Mouse (Mus musculus): ENCODE measurements around the gene Vegfb.

Vegfb gene

DNA sequence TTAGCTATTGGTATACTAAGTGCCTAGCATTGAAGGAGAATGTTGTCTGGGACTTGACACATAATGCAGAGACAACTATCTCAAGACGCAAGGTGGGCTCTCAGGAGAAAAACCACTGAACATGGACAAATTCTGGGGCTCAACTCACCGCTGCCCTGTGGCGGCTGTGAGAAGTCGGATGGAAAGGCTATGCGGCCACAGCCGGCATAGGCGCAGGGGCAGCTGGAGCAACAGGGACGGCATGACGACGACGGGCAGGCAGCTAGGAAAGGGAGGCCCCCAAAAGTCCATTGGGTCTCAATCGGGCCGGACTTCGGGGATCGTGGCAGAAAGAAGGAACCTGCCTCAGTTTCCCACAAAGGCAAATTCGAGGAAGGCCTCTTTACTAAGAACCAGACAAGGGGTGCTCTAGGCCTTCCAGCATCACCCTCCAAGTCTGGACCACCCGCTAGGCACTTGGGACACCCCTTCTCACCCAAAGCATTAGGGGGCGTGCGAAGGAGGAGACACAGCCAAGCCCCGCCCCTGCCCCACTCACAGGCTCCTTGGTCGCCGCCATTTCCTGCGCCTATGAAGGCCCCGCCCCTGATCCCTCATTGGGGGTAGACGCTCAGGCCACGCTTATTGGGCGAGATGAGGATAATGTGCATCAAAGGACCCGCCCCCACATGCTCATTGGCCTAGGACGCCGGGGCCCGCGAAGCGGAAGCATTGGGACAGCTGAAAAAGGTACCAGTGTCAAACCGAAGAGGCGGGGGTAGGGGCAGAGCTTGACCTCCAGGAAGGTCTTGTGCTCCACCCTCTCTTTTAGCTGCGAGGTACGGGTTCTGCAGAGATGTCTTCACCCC lies 4.8 kb upstream of the Vegfb start, which contains the start of gene Dnajc4:
Dnajc4 (minus strand) TSS at position 562 of the 848 bp plus-strand sequence.
- DNase-seq: peak; percentile 92 to 96

GRCm38 (mm10) chr19:6991166-6991565 lies 3.7 kb upstream of the Vegfb start:
- DNase-seq: peak in 1 of 2 experiments; percentile 18

DNA sequence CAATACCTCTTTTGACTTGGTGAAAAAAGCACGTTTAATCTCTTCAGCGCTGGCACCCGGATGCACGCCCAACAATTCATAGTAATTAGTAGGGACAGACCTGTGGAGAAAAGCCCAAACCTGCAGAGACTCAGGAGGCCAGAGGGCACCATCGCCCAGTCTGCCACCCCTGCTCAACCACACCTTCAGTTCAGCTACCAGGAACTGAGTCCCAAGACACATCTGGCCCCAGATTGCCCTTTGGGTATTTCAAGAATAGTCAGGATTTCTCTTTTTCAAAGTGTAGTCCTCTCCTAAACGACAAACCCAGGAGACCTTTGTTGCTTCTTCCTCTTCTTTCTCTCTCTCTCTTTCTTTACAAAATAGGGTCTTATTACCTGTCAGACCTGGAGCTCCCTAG lies 3.3 kb upstream of the Vegfb start:
- DNase-seq: peak in 1 of 2 experiments; percentile 17

DNA sequence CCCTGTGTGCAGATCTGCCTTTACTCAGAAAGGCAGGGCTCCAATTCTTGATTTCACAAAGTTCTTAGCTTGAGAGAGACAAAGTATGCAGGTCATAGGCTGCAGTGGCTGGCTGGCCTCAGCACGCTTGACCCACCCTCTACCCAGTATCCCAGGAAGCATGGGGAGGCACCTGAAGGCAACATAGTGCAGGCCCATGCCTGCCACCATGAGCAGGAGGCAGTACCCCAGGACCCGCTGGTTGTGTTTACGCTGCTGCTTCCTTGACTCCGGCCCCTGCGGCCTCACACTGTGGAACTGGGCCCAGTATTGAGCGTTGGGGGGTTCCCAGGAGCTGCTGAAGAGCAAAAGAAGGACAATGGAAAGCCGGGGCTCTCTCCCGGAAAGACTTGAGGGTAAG lies 1.8 kb upstream of the Vegfb start:
- peak in 1 of 2 experiments; percentile 17 for DNase-seq

- DNase-seq: no peak
These were observed 444 bp upstream of the Vegfb start for GRCm38 (mm10) chr19:6987904-6988285.

GRCm38 (mm10) chr19:6985951-6986708 lies 1.3 kb downstream of the Vegfb start:
- no peak for DNase-seq

- peak in 1 of 2 experiments; percentile 36 for DNase-seq
These were observed 2.2 kb downstream of the Vegfb start for GRCm38 (mm10) chr19:6985300-6985699.

DNA sequence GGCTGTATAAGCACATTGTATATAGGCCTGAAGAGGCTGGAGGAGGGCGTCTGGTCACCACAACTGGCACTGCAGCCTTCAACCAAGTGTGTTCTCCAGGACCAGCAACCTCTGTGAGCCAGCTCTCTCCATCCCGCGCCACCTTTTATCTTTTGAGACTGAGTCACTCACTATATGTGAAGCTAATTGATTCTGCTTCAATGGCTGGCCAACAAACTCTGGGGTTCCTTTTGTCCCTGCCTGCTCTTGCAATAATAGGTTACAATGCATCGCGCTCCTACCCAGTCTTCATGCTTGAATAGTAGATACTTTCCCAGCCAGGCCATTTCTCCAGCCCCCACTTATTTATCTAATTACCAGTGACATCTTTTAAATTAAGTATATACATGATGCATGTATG lies 3.8 kb downstream of the Vegfb start:
- DNase-seq: no peak

DNA sequence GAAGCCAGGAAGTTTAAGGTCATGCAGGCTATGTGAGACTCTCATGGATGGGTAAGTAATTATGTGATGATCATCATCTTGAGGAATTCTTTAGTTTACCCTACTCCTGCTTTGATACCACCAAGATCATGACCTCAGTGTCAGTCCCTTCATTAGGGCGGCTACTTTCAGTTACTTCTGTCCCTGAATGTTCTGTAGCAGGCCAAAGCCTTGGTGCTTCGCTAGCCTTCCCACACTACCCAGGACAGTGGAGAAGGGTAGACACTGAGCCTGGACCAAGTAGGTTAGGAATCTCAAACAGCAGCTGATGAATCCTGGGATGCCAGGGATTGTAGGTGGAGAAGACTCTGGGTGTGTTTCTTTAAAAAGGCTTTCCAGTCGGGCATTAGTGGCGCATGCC lies 6.0 kb downstream of the Vegfb start:
- no peak for DNase-seq

DNA sequence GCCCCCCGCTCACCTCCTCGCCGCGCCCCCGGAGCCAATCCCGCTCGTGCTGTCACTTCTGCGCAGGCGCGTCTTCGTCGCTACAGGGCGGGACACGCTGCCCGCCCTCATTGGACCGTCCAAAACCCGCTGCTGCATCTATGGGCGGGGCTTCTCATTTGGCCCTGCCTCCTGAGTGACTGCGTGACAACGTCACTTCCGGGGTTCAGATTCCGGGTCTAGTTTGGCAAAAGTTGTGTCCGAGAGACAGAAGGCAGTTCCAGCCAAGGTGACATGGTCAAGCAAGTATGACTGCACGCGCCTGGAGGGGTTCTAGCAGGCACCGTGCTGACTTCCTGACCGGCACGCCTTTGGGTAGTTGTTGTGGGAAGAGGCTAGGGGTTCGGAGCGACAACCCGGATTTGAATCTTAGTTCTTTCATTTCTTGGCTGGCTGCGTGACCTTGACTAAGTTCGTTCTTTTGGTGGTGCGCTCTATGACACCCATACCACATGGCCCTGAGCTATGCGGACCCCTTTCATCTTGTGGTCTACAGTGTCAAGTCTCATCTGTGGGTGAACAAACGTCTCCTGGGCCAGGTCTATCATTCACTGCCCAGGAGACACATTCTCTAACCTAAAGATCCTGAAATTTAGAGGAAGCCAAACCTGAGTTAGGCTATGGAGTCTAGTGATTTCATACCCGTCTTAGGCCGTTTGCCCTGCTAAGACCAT lies 6.9 kb downstream of the Vegfb start, which contains the start of gene Fkbp2:
Fkbp2 (minus strand) TSS at position 121 of the 713 bp plus-strand sequence.
- peak; percentile 99 for DNase-seq

DNA sequence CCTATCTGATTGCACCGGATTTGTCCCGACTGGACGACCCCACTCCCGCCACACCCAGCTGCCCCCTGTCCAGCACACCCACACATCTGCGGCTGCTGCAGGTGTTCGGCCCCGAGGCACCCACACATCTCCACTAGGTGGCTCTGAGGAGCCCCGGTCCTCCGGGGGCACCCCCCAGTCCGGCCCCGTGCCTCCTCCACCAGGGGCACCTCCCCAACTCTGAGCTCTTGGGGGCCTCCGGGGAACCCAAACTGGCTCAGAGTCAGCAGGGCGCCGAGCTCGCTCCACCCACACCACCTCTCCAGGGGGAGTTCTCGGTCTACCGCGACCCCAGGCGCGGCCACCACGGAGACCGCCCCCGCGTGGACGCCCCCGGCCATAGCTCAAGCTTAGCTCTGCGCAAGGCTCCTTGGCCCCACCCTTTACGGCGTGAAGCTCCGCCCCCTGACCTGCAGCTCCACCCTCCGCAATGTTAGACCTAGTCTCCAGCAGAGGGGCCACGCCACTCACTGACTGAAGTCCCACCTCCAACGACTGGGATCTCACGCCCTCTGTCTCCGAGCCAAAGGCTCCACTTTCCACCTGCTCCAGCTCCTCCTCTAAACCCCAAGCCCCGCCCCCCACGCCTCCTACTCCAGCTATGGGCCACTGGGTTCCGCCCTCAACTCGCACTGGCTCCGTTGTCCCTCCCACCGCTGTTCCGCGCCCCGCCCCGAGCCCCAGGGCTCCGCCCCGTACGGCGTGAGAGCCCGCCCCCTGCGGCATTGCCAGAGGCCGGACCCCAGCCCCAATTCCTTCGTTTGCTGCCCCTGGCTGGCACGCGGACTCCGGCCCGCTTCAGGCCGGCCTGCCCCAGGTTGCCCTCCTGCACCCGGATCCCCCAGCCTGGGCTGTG lies 7.7 kb downstream of the Vegfb start:
- peak; percentile 99 to 100 for DNase-seq

DNA sequence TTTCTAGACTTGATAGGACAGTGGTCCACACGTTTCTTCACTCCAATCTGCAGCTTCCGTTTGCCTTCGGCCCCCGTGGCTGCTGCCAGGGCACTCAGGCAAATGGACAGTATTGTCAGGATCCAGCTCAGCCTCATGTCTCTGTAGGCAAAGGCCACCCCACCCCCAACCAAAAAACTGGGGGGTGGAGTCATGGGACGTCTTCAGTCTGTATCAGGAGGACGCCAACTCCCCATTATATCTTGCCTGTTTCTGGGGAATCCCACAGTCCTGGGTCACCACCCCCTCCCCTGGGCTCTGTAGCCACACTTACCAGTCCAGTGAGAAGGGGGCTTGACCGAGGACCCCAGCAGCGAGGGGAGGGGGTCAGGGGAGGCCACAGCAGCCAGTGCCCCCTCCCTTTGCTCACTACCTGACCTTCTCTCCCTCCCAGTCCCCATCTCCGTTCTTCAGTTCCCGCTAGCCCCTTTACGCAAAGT lies 8.4 kb downstream of the Vegfb start:
- DNase-seq: peak; percentile 44 to 66

- no peak for DNase-seq
These were observed 8.8 kb downstream of the Vegfb start for GRCm38 (mm10) chr19:6978639-6978974.

DNA sequence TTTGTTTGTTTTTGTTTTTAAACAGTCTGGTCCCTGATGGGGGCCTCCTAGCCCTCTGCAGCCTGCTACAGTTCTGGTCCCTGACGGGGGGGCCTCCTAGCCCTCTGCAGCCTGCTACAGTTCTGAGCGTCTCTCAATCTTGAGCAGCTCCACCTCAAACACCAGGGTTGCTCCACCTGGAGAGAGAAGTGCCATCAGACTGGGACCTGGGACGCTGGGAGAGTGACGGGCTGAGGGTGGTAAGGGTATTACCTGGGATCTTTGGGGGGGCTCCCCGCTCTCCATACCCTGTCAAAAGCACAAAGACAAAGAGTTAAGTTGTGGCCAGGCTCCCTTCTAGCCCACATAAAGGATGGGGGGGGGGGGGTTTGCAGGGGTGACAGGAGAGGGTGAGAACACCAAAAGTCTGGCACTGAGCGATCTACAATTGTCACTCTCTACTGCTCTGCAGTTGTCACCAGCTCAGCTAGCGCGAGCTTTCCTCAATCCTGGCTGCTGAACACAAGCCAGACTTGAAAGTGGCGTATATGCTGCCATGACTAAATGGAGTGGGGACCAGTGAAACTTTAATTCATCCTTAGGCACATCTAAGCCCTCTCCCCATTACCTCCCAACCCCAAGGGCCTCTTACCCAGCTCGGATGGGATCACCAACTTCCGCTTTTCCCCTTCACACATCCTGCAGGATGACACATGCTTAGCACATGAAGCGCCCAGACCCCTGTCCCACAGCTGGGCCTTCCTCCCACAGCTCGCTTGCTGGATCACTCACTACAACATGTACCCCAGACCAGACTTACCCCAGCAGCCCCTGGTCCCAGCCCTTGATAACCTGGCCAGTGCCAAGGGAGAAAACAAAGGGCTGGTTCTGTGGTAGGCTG lies 9.5 kb downstream of the Vegfb start:
- no peak for DNase-seq

DNA sequence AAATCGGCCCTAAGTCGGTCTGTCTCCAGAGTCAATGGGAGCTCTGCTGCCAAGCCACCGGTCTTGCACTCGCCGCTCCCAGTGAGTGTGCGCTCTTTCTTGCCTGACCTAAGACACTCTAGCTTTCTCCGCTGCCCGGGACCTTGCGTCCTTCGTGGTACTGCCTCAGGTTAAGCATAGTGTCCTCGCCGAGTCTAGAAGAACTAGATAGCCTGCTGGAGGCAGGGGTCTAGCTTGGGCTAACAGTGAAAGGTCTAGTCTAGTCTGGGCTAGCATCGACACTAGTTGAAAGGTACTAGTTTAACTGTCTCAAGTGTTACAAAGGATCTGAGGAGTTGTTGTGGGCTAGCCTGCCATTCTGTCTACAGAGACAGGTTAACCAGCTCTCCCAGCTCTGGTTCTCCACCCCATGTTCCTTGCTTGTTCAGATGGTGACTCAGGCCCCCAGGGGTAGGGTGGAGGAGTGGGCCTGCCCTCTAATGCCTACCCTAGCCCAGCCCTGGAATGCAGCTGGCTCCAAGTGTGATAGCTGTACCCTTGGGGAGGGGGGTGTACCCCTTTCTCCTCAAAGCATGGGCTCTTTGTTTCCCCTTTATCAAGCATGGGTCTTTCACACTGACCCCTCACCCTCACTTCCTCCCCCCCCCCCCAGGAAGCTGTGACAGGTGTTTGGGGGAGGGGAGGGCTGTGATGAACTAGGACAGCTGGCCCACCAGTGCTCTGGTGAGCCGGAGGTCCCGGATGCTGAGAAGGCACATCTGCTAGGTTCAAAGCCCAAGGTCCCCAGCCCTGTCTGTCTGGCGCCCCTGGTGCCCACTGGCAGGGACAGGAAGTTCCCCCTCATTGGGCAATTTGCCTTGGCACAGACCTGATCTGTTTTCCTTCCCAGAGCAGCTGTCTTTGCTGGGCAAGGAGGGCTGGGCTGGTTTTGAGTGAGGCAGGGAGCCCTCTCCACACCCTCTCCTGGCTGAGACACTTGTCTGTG lies 11.6 kb downstream of the Vegfb start, which contains the start of gene Plcb3:
Plcb3 (minus strand) TSS at position 934 of the 985 bp plus-strand sequence.
- peak; percentile 52 to 54 for DNase-seq

DNA sequence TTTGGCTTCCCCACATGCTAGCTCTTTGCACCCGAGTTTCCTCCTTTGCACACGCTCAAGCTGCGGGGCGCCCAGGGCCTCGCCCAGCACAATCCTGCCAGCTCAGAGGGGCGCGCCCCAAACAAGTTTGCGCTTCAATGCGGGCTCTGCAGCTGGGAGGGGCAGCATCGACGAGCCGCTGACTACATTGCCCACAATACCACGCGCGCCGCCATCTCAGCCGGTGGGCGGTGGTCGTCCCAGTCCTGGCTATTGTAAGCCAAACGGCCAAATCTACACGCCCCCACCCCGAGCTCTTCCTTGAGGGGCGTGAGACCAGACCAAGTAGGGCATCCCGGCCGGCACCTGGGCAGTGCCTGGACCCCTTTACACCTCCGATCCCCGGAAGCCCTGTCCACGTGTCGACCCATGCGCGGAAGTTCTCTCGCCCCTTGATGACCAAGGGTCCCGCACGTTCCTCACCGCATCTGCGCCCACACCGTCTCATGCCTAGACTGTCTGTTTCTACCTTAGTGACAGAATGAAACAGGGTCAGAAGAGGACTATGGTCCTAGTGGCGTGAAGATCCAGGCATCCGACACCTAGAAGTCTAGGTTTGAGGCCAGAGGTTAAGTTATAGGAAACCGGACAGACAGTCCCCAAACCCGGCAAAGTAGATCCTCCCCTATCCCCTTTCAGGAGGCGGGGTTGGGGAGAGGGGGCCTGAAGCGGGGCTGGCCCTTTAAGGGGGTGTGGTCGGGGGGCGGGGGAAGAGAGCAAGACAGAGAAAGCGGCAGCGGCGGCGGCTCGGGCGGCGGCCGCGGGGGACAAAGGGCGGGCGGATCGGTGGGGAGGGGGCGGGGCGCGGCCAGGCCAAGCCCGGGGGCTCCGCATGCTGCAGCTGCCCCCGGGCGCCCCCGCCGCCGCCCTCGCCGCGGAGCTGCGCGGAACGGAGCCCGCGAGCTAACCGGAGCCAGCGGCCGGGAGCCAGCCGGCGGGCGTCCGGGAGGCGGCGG lies 12.9 kb downstream of the Vegfb start, which contains the start of gene Ppp1r14b:
Ppp1r14b (plus strand) TSS at position 758 of the 995 bp plus-strand sequence.
- DNase-seq: peak; percentile 63 to 82

- DNase-seq: no peak
These were observed 13.8 kb downstream of the Vegfb start for GRCm38 (mm10) chr19:6973581-6974190.
